Mouse (Mus musculus): Measurements from ENCODE around the gene Plxna4. TPM values are rescaled to one million over a fixed set of nuclear protein-coding genes. Genes with fewer than 3 reads are reported as not detected.

The Plxna4 gene
- polyA plus RNA-seq, 1 experiment from 2014 or later, result 10.6 TPM

DNA sequence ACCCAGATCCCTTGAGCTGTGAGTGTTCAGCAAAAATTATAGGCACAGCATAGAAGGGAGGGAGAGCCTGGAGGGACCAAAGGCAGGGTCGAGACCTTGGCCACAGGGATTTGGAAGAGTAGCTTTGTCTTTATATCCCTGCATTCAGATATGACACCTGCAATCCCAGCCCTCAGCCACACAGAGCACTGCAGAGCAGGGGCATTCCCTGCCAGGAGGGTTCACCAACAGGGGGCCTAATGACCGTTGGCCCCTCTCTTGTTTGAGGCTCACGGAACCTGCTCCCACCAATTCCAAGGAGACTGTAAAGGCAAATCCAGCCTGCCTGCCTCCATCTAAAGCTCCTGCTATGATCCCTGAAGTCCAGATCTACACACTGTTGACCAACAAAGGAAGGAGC lies 410.1 kb downstream of the Plxna4 start:
- Histone ChIP-seq H3K4me3 (ENCODE audit: control insufficient read depth in 1 of 2, insufficient read depth in 1 of 2, low read depth in 1 of 2, low read length in 2 of 2) (no peak overlapping the region), H3K36me3 (ENCODE audit: control insufficient read depth, insufficient read depth, low read length) (peaks cover 53% of the 10 kb centered on the region), H3K9ac (ENCODE audit: low read length) (no peak overlapping the region), H3K4me2 (ENCODE audit: low read length) (no peak overlapping the region), H3K27ac (replicated peaks in 1 of 2; ENCODE audit: control insufficient read depth in 1 of 2, insufficient read depth in 1 of 2, low read depth in 2 of 2, low read length in 2 of 2) (no peak overlapping the region), H3K27me3 (ENCODE audit: control insufficient read depth, insufficient read depth, low read length) (no peaks in the 10 kb centered on the region), H3K4me1 (ENCODE audit: control insufficient read depth in 2 of 2, insufficient read depth in 2 of 2, low read length in 2 of 2) (no peaks in the 10 kb centered on the region), H3K9me3 (ENCODE audit: control insufficient read depth, low read length) (no peaks in the 10 kb centered on the region)
- WGBS, result 70% methylated on average over 3 of the region's 3 CpGs
- ATAC-seq (ENCODE audit: insufficient number of reproducible peaks, insufficient read depth, low FRiP score, low read depth), result no peak

DNA sequence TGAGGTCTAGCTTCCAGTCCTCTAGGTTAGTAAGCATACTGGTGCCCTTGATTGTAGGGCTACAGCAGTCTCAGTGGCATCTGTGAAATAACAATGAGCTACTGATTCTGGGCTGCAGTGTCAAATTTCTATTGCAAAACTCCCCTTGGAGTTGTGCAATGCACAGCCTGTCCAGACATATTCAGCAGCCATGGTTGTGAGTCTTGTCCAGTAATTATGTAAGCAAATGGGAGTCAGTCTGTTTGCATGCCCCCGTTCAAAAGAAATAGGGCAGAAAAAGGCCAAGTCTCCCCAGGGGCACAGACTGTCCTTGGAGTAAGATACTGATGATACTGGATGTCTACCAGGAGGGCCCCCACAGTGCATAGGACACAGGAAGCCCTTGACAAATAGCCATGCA lies 420.3 kb downstream of the Plxna4 start:
- Histone ChIP-seq H3K9me3 (ENCODE audit: control insufficient read depth, low read length) (no peaks in the 10 kb centered on the region), H3K4me2 (ENCODE audit: low read length) (no peak overlapping the region), H3K9ac (ENCODE audit: low read length) (no peak overlapping the region), H3K27me3 (ENCODE audit: control insufficient read depth, insufficient read depth, low read length) (no peaks in the 10 kb centered on the region), H3K36me3 (ENCODE audit: control insufficient read depth, insufficient read depth, low read length) (peaks cover 13% of the 10 kb centered on the region), H3K4me1 (ENCODE audit: control insufficient read depth in 2 of 2, insufficient read depth in 2 of 2, low read length in 2 of 2) (no peaks in the 10 kb centered on the region), H3K4me3 (ENCODE audit: control insufficient read depth in 1 of 2, insufficient read depth in 1 of 2, low read depth in 1 of 2, low read length in 2 of 2) (no peak overlapping the region), H3K27ac (replicated peaks in 1 of 2; ENCODE audit: control insufficient read depth in 1 of 2, insufficient read depth in 1 of 2, low read depth in 2 of 2, low read length in 2 of 2) (no peak overlapping the region)
- ATAC-seq (ENCODE audit: insufficient number of reproducible peaks, insufficient read depth, low FRiP score, low read depth), result no peak
- WGBS, result 88% methylated on average over 1 of the region's 1 CpGs

- no peak for ATAC-seq (ENCODE audit: insufficient number of reproducible peaks, insufficient read depth, low FRiP score, low read depth)
- Histone ChIP-seq H3K27ac (replicated peaks in 1 of 2; ENCODE audit: control insufficient read depth in 1 of 2, insufficient read depth in 1 of 2, low read depth in 2 of 2, low read length in 2 of 2) (no peak overlapping the region), H3K4me1 (ENCODE audit: control insufficient read depth in 2 of 2, insufficient read depth in 2 of 2, low read length in 2 of 2) (no peaks in the 10 kb centered on the region), H3K9me3 (ENCODE audit: control insufficient read depth, low read length) (no peaks in the 10 kb centered on the region), H3K9ac (ENCODE audit: low read length) (no peak overlapping the region), H3K4me3 (ENCODE audit: control insufficient read depth in 1 of 2, insufficient read depth in 1 of 2, low read depth in 1 of 2, low read length in 2 of 2) (no peak overlapping the region), H3K27me3 (ENCODE audit: control insufficient read depth, insufficient read depth, low read length) (no peaks in the 10 kb centered on the region), H3K36me3 (ENCODE audit: control insufficient read depth, insufficient read depth, low read length) (peaks cover 49% of the 10 kb centered on the region), H3K4me2 (ENCODE audit: low read length) (no peak overlapping the region)
- WGBS, result 92% methylated on average over 2 of the region's 2 CpGs
Measured at GRCm38 (mm10) chr6:32160370-32160769, 427.6 kb downstream of the Plxna4 start.

- Histone ChIP-seq H3K9ac (ENCODE audit: low read length) (no peak overlapping the region), H3K4me1 (ENCODE audit: control insufficient read depth in 2 of 2, insufficient read depth in 2 of 2, low read length in 2 of 2) (no peaks in the 10 kb centered on the region), H3K4me3 (ENCODE audit: control insufficient read depth in 1 of 2, insufficient read depth in 1 of 2, low read depth in 1 of 2, low read length in 2 of 2) (no peak overlapping the region), H3K36me3 (ENCODE audit: control insufficient read depth, insufficient read depth, low read length) (peaks cover 49% of the 10 kb centered on the region), H3K27me3 (ENCODE audit: control insufficient read depth, insufficient read depth, low read length) (no peaks in the 10 kb centered on the region), H3K9me3 (ENCODE audit: control insufficient read depth, low read length) (no peaks in the 10 kb centered on the region), H3K27ac (replicated peaks in 1 of 2; ENCODE audit: control insufficient read depth in 1 of 2, insufficient read depth in 1 of 2, low read depth in 2 of 2, low read length in 2 of 2) (no peak overlapping the region), H3K4me2 (ENCODE audit: low read length) (no peak overlapping the region)
- 49% methylated on average over 4 of the region's 4 CpGs for WGBS
- ATAC-seq (ENCODE audit: insufficient number of reproducible peaks, insufficient read depth, low FRiP score, low read depth), result no peak
Measured at GRCm38 (mm10) chr6:32159931-32160330, 428.1 kb downstream of the Plxna4 start.

DNA sequence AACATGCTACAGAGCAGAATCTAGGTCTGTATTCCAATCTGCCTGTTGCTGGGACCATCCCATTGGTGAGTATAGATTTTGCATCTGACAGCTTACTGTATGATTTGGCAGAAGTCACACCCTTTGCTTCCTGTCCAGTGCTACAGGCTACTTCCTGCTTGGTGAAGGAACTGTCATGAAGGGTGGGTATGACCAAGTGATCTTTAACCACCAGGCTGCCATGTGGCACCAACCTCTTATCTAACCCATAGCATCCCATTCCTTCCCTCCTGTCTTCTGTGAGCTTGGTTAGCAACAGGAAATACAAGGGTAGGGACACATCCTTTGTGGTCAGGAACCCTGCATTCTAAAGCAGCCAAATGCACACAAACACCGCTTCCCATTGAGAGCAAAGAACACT lies 429.6 kb downstream of the Plxna4 start:
- H3K36me3 ChIP-seq (ENCODE audit: control insufficient read depth, insufficient read depth, low read length), result peaks cover 42% of the 10 kb centered on the region
- no peak overlapping the region for H3K27ac ChIP-seq (replicated peaks in 1 of 2; ENCODE audit: control insufficient read depth in 1 of 2, insufficient read depth in 1 of 2, low read depth in 2 of 2, low read length in 2 of 2)
- no peaks in the 10 kb centered on the region for H3K4me1 ChIP-seq (ENCODE audit: control insufficient read depth in 2 of 2, insufficient read depth in 2 of 2, low read length in 2 of 2)
- no peak overlapping the region for H3K4me2 ChIP-seq (ENCODE audit: low read length)
- H3K27me3 ChIP-seq (ENCODE audit: control insufficient read depth, insufficient read depth, low read length), result no peaks in the 10 kb centered on the region
- ATAC-seq (ENCODE audit: insufficient number of reproducible peaks, insufficient read depth, low FRiP score, low read depth), result no peak
- no peaks in the 10 kb centered on the region for H3K9me3 ChIP-seq (ENCODE audit: control insufficient read depth, low read length)
- no peak overlapping the region for H3K9ac ChIP-seq (ENCODE audit: low read length)
- H3K4me3 ChIP-seq (ENCODE audit: control insufficient read depth in 1 of 2, insufficient read depth in 1 of 2, low read depth in 1 of 2, low read length in 2 of 2), result no peak overlapping the region
- 84% methylated on average over 1 of the region's 1 CpGs for WGBS

DNA sequence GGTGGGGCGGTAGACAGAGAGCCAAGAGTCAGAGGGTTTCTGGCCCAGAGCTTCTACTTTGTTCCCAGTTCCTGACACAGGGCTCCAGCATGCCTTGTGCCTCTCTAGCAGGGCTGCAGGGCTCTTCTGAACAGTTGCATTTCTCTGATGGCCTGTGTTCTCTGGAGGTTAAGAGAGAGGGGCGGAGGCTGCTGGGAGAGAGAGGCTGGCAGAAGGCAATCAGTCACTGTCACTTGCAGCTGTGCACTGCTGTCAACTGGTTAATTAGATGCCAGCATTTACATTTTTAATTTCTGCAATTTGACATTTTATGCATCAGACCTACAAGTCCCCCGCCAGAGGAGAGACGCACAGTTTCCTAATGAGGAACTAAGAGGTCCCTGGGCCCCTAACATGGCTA lies 434.8 kb downstream of the Plxna4 start:
- Histone ChIP-seq H3K9ac (ENCODE audit: low read length) (no peak overlapping the region), H3K27me3 (ENCODE audit: control insufficient read depth, insufficient read depth, low read length) (no peaks in the 10 kb centered on the region), H3K4me1 (ENCODE audit: control insufficient read depth in 2 of 2, insufficient read depth in 2 of 2, low read length in 2 of 2) (no peaks in the 10 kb centered on the region), H3K9me3 (ENCODE audit: control insufficient read depth, low read length) (no peaks in the 10 kb centered on the region), H3K4me2 (ENCODE audit: low read length) (no peak overlapping the region), H3K36me3 (ENCODE audit: control insufficient read depth, insufficient read depth, low read length) (peaks cover 59% of the 10 kb centered on the region), H3K27ac (replicated peaks in 1 of 2; ENCODE audit: control insufficient read depth in 1 of 2, insufficient read depth in 1 of 2, low read depth in 2 of 2, low read length in 2 of 2) (no peak overlapping the region), H3K4me3 (ENCODE audit: control insufficient read depth in 1 of 2, insufficient read depth in 1 of 2, low read depth in 1 of 2, low read length in 2 of 2) (no peak overlapping the region)
- no peak for ATAC-seq (ENCODE audit: insufficient number of reproducible peaks, insufficient read depth, low FRiP score, low read depth)
- WGBS, result 94% methylated on average over 4 of the region's 4 CpGs

- no peaks in the 10 kb centered on the region for H3K27me3 ChIP-seq (ENCODE audit: control insufficient read depth, insufficient read depth, low read length)
- peaks cover 42% of the 10 kb centered on the region for H3K36me3 ChIP-seq (ENCODE audit: control insufficient read depth, insufficient read depth, low read length)
- H3K4me3 ChIP-seq (ENCODE audit: control insufficient read depth in 1 of 2, insufficient read depth in 1 of 2, low read depth in 1 of 2, low read length in 2 of 2), result no peak overlapping the region
- H3K4me1 ChIP-seq (ENCODE audit: control insufficient read depth in 2 of 2, insufficient read depth in 2 of 2, low read length in 2 of 2), result no peaks in the 10 kb centered on the region
- 88% methylated on average over 4 of the region's 4 CpGs for WGBS
- ATAC-seq (ENCODE audit: insufficient number of reproducible peaks, insufficient read depth, low FRiP score, low read depth), result no peak
- H3K27ac ChIP-seq (replicated peaks in 1 of 2; ENCODE audit: control insufficient read depth in 1 of 2, insufficient read depth in 1 of 2, low read depth in 2 of 2, low read length in 2 of 2), result no peak overlapping the region
- no peak overlapping the region for H3K9ac ChIP-seq (ENCODE audit: low read length)
- no peak overlapping the region for H3K4me2 ChIP-seq (ENCODE audit: low read length)
- no peaks in the 10 kb centered on the region for H3K9me3 ChIP-seq (ENCODE audit: control insufficient read depth, low read length)
Measured at GRCm38 (mm10) chr6:32150836-32151235, 437.2 kb downstream of the Plxna4 start.

DNA sequence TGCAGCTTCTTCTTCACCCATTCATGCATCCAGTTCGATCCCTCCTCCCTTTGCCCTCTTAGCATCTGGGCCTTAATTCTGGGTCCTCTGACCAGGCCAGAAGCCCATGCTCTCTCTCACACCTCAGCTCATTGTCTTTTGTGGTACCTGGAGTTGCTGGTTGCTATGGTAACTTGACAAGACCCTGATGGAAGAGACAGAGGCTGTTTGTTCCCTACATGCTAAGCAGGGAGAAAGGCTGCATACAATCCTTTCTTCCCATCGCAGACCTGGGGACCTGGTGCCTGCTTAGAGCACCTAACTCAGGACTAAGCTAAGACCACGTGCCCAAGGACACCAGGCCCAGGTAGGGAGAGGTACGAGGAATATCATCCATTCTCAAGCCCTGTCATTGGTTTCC lies 443.2 kb downstream of the Plxna4 start:
- no peak for ATAC-seq (ENCODE audit: insufficient number of reproducible peaks, insufficient read depth, low FRiP score, low read depth)
- Histone ChIP-seq H3K9ac (ENCODE audit: low read length) (no peak overlapping the region), H3K4me2 (ENCODE audit: low read length) (no peak overlapping the region), H3K27ac (replicated peaks in 1 of 2; ENCODE audit: control insufficient read depth in 1 of 2, insufficient read depth in 1 of 2, low read depth in 2 of 2, low read length in 2 of 2) (no peak overlapping the region), H3K9me3 (ENCODE audit: control insufficient read depth, low read length) (no peaks in the 10 kb centered on the region), H3K4me3 (ENCODE audit: control insufficient read depth in 1 of 2, insufficient read depth in 1 of 2, low read depth in 1 of 2, low read length in 2 of 2) (no peak overlapping the region), H3K36me3 (ENCODE audit: control insufficient read depth, insufficient read depth, low read length) (peaks cover 14% of the 10 kb centered on the region), H3K27me3 (ENCODE audit: control insufficient read depth, insufficient read depth, low read length) (no peaks in the 10 kb centered on the region), H3K4me1 (ENCODE audit: control insufficient read depth in 2 of 2, insufficient read depth in 2 of 2, low read length in 2 of 2) (no peaks in the 10 kb centered on the region)
- WGBS, result 79% methylated on average over 4 of the region's 4 CpGs
